Mouse (Mus musculus): ENCODE results near the gene Gnaz.

The Gnaz gene

DNA sequence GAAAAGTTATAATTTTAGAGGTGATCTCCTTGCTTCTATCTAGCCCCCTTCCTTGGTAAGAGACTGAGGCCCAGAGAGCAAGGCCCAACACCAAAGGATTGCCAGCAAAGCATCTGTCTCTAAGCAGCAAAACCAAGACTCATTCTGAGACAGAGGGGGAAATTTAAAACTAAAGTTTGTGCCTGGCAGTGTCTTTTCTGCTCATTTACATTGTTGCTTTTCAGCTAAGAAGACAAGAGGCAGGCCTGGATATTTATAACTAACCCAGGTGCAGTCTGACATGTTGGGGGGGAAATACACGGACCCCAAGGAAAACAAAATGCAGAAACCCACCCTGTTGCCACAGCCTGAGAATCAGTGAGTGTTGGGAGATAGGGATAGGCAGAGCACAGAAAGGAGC is 2.6 kb upstream of the Gnaz start:
- in situ Hi-C loops (cut with MseI, MboI): no loop called here

DNA sequence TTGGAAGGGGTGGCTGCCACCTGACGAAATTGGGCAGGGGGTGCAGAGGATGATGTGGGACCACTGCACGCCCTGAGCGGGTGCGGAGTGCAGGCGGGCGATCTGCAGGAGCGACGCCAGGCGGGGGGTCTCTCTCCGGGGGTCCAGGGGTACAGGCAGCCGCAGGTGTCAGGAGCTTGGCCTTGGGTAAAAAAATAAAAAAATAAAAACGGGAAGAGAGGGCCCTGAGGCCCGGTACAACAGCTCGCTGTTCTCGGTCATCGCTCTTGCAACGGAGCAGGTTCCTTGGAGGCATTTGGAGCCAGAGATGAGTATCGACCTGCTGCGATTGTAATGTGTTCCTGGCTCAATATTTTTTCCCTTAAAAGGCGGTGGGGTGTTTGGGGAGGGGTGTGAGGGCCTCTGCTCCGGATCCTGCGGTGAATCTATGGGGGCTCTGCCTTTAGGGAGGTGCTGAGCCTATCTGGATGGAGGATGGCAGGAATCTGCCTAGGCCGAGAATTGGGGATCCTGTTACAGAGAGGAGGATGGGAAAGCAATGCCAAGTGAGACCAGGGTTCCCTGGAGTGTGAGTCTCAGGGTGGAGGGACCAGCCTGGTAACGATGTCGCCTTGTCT is 782 bp downstream of the Gnaz start:
- in situ Hi-C loops (cut with MseI, MboI): no loop called here

DNA sequence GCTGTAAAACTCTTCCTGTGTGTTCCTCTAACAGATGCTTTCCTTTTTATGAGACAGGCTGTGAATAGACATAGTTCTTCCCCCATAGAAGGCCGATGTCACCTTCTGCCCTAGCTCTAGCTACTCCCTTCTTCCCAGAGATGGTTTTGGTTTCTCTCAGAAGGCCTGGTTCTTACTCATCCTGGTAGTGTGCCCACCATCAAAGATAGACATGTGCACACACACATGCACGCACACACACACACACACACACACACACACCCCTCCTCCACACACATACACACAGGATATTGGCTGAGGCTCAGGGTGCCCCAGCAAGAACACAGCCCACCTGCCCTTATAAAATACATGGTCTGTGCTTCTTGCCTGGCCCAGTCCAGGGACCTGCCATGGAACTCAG is 2.3 kb downstream of the Gnaz start:
- in situ Hi-C loops (cut with MseI, MboI): no loop called here

DNA sequence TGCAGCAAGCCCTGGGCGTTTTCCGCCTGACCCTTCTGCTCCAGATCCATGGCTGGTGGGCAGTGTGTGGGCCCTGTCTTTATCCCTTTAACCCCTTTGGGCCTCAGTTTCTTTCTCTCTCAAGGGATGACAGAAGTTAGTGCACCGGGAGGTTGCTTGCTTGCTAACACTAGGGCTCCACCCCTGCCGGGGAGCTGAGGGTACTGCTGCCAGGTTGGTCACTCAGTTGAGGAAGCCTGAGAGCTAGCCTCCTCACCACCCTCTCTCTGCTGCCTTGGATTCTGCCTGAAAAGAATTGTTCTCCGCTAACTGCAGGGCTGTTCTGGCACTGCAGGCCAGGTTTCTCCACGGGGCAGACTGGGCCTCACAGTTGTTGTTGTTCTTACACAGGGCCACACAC is 6.0 kb downstream of the Gnaz start:
- in situ Hi-C loops (cut with MseI, MboI): no loop called here

DNA sequence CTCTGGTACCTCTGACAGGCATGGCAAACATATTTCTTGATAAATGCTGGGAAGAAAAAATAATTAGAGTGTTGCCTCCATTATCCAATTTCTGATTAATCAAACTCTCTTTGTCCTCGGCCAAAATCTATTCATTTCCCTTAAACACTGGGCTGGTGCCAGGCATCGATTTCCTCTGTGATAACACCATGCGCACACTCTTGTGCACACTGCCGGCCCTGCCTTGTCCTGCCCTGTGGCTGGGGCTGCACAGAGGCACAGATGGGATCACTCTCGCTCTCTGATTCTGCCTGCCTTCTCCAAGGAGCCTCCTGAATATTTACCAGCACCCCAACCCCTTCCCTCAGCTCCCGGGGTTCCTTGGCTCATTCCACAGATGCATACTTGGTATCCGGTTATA is 8.6 kb downstream of the Gnaz start:
- in situ Hi-C loops (cut with MseI, MboI): no loop called here

DNA sequence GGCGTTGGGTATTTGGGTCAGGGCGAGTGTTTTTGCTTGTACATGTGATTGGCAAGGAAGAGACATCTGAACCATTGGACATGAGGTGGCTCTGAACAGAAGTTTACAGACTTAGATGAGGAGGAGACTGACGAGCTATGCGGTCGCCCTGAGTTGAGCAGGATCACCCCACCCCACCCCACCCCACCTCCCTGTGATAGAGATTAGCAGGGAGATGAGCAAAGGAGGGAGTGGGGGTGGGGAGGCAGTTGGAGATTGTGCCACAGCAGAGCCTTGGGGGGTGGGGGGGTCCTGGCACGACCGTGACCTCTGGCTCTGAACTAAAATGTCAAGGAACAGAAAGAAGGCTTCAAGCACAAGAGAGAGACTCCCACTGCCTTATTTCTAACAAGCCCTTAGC is 9.5 kb downstream of the Gnaz start:
- in situ Hi-C loops (cut with MseI, MboI): no loop called here

DNA sequence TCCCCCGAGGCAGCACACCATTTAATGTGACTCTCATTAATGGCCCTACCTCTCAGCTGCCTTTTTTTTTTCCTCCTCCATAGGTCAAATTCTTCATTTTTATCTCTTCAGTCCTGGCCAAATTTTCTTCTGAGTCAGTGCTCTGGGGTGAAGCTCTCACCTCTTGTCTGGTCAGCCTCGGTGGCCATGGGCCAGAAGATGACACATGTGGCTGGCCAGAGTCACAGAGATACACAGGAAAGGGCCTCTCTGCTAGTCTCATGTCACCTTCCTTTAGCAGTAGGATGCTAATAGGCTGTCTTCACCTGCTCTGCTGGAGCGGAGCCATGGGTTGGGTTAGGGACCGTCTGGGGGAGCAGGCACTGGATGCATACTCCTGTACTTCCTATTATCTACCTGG is 11.1 kb downstream of the Gnaz start:
- in situ Hi-C loops (cut with MseI, MboI): no loop called here

DNA sequence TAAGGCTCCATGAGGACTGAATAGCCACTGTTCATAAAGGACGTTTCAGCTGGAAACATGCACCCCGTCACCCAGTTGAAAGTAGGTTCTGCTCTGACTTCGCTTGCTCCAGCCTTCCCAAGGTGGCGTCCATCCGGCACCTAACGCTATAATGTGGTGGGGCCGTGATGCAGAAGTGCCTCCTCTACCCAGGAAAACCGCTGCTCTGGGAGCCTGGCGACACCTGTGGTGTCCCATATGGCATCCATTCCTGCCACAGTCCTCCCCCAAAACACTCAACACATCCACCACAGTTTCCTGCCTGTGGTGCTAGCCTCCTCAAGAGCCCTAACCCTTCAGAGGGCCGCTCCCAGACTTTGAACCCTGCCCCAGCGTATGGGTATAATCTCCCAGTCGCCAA is 14.2 kb downstream of the Gnaz start:
- in situ Hi-C loops (cut with MseI, MboI): no loop called here

DNA sequence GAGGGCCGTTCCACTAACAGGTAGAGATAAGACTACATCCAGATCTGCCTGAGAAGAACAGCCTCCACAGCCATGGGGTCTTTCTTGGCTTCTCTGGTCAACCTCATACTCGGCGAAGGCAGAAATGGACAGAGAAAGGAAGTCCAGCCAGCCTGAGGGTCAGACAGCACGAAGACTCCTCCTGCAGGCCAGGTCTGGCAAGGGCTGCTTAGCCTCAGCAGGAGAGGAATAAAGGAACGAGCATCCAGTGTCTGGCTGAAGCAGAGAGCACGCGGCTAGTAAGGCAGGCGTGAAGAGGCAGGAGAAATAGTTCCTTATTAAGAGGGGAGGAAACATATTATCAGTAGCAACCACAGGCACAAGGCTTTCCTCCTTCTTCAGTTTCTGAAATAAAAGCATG is 16.2 kb downstream of the Gnaz start:
- in situ Hi-C loops (cut with MseI, MboI): no loop called here

DNA sequence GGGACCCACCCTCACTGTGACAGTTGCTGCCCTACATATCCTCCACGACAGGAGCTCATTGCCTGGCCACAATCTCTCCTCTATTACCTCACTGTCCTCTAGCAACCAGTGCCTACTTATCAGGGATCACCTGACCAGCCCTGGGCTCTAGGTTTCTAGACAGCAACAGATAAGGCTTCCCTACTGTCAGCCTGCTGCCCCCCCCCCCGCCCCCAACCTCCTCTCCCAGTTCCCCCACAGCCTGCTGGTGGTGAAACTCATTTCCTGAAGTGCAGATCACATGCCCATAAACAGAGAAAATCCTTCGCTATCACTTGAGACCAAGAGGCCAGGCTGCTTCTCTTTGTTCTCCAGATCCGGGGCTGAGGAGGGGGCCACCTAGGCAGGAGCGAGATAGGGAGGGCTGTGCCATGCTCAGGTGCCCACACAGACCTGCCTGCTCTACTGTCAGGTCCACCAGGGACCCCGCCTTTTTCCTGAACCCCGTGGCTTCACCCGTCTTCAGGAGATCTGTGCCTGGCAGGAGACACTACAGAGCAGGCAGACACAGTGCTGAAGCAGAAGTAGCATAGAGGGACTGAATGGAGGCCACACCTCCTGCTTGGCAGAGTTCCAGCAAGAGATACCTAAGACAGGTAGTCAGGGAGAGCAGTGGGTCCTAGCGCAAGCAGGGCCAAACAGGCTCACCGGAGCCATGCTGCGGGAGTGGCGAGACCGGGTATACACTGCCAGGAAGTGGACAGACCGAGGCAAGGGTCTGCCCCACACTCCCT is 20.9 kb downstream of the Gnaz start:
- in situ Hi-C loops (cut with MseI, MboI): no loop called here

DNA sequence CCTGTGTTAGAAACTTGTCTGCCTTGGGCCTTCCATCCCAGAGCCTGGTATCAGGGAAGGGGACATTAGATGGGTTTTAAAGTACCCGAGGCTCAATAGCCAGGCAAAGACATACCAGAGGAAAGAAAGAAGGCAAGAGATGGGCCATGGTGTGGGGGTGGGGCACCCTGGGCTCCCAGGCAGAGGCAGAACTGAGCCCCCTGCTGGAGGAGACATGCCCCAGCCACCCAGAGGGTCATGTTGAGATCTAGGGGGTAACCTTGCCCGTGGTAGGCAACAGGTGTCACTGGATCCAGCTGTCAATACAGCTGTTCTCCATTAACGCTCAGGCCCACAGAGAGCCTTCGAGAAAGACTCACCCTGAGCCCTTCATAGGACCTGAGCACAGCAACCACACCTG is 22.8 kb downstream of the Gnaz start:
- in situ Hi-C loops (cut with MseI, MboI): no loop called here

DNA sequence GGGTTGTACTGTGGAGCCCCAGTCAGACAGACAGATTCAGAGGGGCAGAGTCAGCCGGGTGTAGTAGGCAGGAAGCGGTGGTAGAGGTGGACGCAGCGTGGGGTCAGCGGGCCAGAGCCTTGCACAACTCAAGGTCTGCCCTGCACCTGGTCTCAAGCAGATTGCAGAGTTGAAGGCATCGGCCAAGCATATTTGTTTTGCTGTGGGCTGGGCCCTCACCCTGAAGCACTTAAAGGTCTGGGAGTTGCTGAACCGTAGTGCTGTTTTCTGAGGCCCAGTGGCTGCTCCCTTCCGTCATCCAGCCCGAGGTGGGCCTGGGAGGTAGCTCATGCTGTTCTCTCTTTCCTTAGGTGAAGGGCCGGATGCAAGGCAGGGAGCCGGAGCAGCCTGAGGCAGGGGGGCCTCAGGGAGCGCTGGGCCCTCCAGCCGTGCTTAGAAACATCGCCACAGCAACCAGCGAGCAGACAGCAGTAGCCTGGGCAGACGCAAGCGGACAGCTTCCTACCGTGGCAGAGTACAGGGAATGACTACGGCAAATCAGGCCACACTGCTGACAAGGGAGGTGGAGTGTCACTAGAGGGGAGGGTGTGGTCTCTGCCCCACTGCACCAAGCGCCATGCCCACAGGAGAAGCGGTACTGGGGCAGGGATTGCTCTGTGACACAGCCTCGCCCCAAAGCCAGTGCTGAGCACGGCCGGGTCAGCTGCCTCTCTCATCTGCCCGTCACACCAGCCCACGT is 23.8 kb downstream of the Gnaz start:
- in situ Hi-C loops (cut with MseI, MboI): no loop called here

DNA sequence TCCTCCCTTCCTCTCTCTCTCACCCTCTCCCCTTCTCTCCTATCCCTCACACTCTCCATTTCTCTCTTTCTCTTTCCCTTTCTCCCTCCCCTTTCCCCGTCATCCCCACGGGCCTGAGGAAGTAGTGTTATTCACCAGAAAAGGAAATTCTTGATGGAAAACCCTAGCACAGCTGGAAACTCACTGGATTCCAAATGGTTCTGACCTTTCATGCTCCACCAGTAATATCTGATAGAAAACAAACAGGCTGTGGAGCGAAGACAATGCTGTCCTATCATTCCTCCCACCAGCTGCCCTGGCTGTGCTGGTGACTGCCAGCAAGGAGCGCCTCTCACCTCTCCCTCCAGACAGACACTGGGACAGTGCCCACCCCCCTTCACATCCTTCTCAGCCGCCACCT is 27.9 kb downstream of the Gnaz start:
- in situ Hi-C loops (cut with MseI, MboI): no loop called here

DNA sequence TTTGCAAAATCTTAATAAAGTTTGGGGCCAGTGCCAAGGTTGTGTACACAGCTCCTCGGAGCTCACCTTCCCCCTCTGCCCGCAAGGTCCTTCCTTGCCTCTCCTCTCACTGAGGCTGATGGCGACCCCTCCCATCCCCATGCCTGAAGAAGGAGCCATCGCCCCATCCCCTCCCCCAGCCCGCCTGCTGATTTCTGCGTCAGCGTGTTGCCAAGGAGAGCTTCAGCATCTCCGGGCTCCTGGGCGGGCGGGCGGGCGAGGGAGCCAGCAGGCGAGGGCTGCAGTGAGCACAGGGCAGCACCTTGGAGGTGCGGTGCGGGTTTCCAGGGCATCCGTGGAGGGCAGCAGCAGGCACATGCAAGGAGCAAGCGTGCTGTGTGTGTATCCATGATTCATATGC is 28.4 kb downstream of the Gnaz start:
- in situ Hi-C loops (cut with MseI, MboI): no loop called here

DNA sequence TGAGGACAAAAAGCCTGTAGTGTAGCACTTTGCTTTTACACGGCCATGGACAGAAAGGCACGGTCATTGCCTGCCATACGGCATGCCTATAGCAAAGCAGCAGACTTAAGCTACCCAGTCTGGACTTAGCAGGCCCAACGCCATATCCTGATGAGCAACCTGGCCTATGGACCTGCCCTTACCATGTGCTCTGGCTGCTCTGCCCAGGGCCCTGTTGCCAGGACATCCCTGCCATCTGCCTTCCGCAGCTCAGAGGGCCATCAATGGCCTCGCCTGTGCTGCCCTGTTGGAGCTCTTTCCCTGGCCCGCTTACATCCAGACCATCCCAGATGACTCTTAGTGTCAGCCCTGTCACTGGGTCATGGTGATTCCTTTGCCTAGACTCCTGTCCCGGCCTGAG is 34.4 kb downstream of the Gnaz start:
- in situ Hi-C loops (cut with MseI, MboI): no loop called here

DNA sequence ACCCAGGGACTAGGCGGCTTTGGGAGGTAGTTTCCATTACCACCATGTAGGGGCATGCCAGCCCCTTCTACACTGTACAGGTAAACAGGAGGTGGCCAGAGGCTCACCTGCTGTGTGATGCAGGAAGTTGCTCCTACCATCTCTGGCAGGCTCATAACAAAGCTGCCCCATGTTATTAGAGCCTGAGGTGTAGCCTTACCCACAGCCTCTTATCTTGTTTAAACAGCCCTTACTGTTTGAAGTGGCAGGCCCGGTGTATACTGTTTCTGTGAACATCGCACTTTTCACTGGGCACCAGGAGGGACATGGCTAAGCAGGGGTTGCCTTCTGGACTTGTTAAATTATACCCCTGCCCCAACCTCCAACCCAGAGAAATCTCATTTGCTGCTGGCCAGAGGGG is 37.1 kb downstream of the Gnaz start:
- in situ Hi-C loops (cut with MseI, MboI): no loop called here

DNA sequence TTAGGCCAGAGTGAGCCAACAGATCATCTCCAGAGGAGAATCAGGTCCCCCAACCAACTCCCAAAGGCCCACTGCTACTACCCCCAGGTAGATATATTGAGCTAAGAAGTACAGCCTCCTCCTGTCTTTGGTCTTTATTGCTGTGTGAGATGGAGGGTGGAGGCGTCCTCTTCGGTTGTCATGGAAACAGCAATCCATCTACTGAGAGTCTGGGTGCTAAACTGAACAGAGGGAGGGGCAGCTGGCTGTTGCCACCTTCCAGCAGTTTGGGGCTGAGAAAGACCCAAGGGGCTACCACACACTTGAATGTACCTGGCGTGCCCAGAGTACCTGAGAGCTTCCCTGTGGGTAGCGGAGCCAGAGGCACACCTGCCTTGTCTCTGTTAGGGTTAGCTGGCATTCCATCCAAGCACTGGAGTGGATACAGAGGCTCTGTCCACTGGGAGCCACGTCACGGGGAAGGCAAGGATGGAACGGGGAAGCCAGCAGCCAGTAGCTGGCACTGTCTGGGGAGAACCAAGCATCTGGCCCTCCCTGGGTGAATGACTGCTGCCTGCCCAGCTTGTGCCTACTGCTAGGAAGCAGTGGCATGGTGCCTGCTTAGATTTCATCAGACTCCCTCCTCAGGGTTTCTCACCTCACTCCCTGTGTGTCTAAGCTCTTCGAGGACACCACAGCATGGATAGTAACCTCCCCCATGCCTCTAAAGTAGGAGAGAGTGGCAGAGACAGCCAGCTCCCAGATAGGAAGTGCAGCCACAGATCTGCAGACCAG is 40.1 kb downstream of the Gnaz start:
- in situ Hi-C loops (cut with MseI, MboI): no loop called here

DNA sequence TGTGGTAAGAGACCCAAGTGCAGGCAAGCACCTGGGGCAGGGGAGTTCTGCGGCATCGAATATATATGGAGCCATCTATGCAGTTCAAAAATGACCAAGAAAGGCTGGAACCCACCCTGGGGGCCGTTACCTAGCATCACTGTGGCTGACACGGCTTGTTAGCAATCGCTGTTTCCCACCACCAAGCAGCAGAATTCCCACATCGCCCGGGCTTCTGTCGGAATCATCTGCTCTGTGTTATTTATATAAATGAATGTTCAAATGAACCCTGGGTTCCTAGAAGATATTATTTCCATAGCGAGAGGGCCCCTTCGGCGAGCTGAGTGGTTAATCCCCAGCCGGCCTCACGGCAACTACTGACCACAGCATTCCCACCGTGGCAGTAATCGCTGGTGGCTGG is 43.7 kb downstream of the Gnaz start:
- in situ Hi-C loops (cut with MseI, MboI): no loop called here

DNA sequence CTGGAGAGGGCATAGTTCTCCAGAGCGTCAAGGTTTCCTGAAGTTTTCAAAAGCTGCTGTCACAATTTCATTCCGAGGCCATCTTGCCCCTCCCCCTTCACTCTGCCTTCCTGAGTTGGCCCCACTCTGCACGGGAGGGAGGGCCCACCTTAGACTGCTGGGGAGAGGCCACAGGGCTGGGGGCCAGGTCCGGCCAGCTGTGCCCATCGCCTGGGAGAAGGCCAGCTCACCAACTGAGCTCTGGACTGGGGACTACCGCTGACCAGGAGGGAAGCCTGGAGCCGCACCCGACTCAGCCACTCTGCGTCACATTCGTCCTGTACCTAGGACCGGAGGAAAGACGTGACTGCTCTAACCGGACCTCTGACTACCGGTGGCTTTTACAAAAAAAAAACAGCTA is 48.5 kb downstream of the Gnaz start:
- in situ Hi-C loops (cut with MseI, MboI): no loop called here

DNA sequence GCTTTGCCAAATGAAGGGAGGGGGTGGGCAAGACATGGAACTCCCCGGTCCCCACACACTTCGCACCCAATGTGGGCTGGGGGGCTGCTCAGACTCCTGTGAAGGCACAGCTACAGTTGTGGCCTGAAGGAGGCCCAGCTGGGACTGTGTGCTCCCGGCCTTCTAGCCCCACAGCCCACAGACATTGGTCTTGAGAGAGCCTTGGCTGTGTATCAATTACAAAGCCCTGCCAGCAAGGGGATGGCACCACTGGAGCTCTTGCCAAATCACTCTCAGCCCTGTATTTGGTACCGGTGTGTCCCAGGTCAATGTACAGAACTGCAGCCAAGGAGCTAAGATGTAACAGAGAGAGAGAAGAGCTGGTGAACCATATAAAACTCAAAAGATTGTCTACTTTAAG is 49.5 kb downstream of the Gnaz start:
- in situ Hi-C loops (cut with MseI, MboI): no loop called here

DNA sequence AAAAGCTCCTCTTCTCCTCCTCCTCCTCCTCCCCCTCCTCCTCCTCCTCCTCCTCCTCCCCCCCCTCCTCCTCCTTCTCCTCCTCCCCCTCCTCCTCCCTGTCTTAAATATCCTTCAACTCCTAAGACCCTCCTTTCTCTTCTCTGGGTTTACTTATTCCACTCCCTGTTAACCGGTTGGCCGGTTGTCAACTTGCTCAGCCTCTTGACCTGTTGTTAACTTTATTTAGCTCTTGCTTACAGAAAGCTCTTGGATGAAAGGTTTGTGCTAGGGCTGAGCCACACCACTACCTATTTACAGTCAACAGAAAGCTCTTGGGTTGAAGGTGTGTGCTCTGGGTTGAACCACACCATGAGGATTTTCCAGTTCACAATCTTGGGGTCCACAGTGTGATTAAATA is 53.3 kb downstream of the Gnaz start:
- in situ Hi-C loops (cut with MseI, MboI): loop anchor here (5.0 to 10.0 kb wide), 2 partner anchors 75 to 83 kb away; no protein-coding TSS in a partner anchor

DNA sequence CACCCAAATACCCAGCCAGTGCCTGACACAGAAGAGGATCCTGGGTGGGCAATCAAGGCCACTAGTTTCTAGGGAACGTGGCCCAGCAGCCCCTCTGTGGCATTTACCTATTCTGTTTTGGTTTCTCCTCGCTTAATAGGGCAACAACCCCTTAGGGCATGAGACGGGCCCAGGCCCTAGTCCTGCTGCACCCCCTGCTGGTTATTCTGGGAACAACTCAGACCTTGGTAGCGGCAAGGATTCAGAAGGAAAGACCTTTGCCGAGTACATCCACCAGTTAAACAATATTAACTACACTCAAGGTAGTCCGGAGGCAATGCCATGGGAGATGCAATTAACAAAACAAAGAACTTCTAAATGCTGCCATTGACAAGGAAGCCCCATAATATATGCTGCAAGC is 54.2 kb downstream of the Gnaz start:
- in situ Hi-C loops (cut with MseI, MboI): loop anchor here (5.0 to 10.0 kb wide), 2 partner anchors 76 to 84 kb away; no protein-coding TSS in a partner anchor

Data from mouse trophoblast stem cell (cell line).